Mouse (Mus musculus) CH12.LX (cell line): Measurements from ENCODE around the gene Arhgef38.

Experiments
- CHD2 ChIP-seq: IDR thresholded peaks from 2 replicates; pipeline ENCODE4 v1.6.1; 2011; ENCODE audit warnings: low read length, improper control_type of control experiment
- CTCF ChIP-seq, 2 experiments: IDR thresholded peaks in 1 of 2; conservative IDR thresholded peaks in 1 of 2; 2 replicates each; pipeline ENCODE4 v1.5.1; 2011 to 2012; ENCODE audit warnings: low read depth in 2 of 2, low read length in 2 of 2, improper control_type of control experiment in 1 of 2, inconsistent platforms in 1 of 2, mild to moderate bottlenecking in 1 of 2, moderate library complexity in 1 of 2
- EP300 ChIP-seq: IDR thresholded peaks from 2 replicates; pipeline ENCODE4 v1.6.1; 2011; ENCODE audit warnings: low read length, improper control_type of control experiment
- ETS1 ChIP-seq: conservative IDR thresholded peaks from 2 replicates; pipeline ENCODE4 v1.6.1; 2012; ENCODE audit warnings: low read depth, mild to moderate bottlenecking, inconsistent platforms, low read length, improper control_type of control experiment, moderate library complexity
- MAX ChIP-seq: IDR thresholded peaks from 2 replicates; pipeline ENCODE4 v1.6.1; 2011; ENCODE audit warnings: low read length, improper control_type of control experiment
- MYC ChIP-seq: IDR thresholded peaks from 2 replicates; pipeline ENCODE4 v1.6.1; 2011; ENCODE audit warnings: low read depth, mild to moderate bottlenecking, improper control_type of control experiment, low read length
- POLR2A ChIP-seq: IDR thresholded peaks from 2 replicates; pipeline ENCODE4 v1.6.1; 2011; ENCODE audit warnings: low read depth, mild to moderate bottlenecking, improper control_type of control experiment, low read length
- TCF12 ChIP-seq: IDR thresholded peaks from 2 replicates; pipeline ENCODE4 v1.6.1; 2014; ENCODE audit warnings: low read depth, mild to moderate bottlenecking, inconsistent platforms, low read length, improper control_type of control experiment
- USF1 ChIP-seq: IDR thresholded peaks from 2 replicates; pipeline ENCODE4 v1.6.1; 2014; ENCODE audit warnings: low read depth, mild to moderate bottlenecking, inconsistent platforms, low read length, improper control_type of control experiment
- USF2 ChIP-seq: conservative IDR thresholded peaks from 2 replicates; pipeline ENCODE4 v1.6.1; 2011; ENCODE audit warnings: low read depth, low read length, improper control_type of control experiment
- ZC3H11A ChIP-seq: IDR thresholded peaks from 2 replicates; pipeline ENCODE4 v1.6.1; 2012; ENCODE audit warnings: low read depth, mild to moderate bottlenecking, inconsistent platforms, low read length, improper control_type of control experiment

- TF ChIP-seq USF2 (no peak), POLR2A (no peak), MYC (no peak; the same call in 1 of the 2 replicates), CTCF (conservative IDR thresholded peaks at IDR 0.05 in 1 of 2, IDR thresholded peaks at IDR 0.05 in 1 of 2; ENCODE audit: low read depth in 2 of 2, low read length in 2 of 2) (no peak), ETS1 (no peak), TCF12 (no peak), USF1 (no peak), MAX (no peak; the same call in 1 of the 2 replicates), CHD2 (no peak), ZC3H11A (no peak), EP300 (0 out of 2 replicates have a peak, but pooled peaks have one; percentile 10)
Observed at GRCm38 (mm10) chr3:133091121-133091663, 143.6 kb downstream of the Arhgef38 start.
